Mouse (Mus musculus) midbrain, postnatal 0 days (tissue): Measurements from ENCODE around the gene Exosc5. TPM values are rescaled to one million over a fixed set of nuclear protein-coding genes. Genes with fewer than 3 reads are reported as not detected.
A peak's percentile ranks its signal among the peaks of the same experiment; 100 is the strongest.

ENCODE experiments used
- ATAC-seq: fragments of 200-750 bp; cut with Nextera tagmentation; 2 replicates; pipeline ENCODE4 v1.8.0; 2017; ENCODE audit warnings: moderate number of reproducible peaks, mild to moderate bottlenecking, moderate TSS enrichment, moderate library complexity; ENCODE audit not compliant: low FRiP score
- DNase-seq: peaks from one replicate; pipeline ENCODE4 v3.0.0-alpha.2; 2015; ENCODE audit warnings: low spot score
- H3K27ac ChIP-seq: fragments of 300-500 bp; sonication (generic); 2 replicates; pipeline ENCODE4 v1.5.1; 2014; ENCODE audit warnings: low read depth, mild to moderate bottlenecking, low read length, mixed read lengths
- H3K27me3 ChIP-seq: fragments of 300-500 bp; sonication (generic); 2 replicates; pipeline ENCODE4 v1.6.1; 2014; ENCODE audit warnings: low read length, control low read depth, mixed read lengths; ENCODE audit not compliant: insufficient read depth
- H3K36me3 ChIP-seq: fragments of 300-500 bp; sonication (generic); 2 replicates; pipeline ENCODE4 v1.6.1; 2014; ENCODE audit warnings: low read length, control low read depth, mixed read lengths; ENCODE audit not compliant: insufficient read depth
- H3K4me1 ChIP-seq: fragments of 300-500 bp; sonication (generic); 2 replicates; pipeline ENCODE4 v1.6.1; 2014; ENCODE audit warnings: mild to moderate bottlenecking, control low read depth, antibody characterized with exemption, low read length, mixed read lengths; ENCODE audit not compliant: insufficient read depth
- H3K4me2 ChIP-seq: fragments of 300-500 bp; sonication (generic); 2 replicates; pipeline ENCODE4 v1.6.1; 2014; ENCODE audit warnings: low read depth, mild to moderate bottlenecking, low read length, mixed read lengths; ENCODE audit not compliant: poor library complexity, severe bottlenecking
- H3K4me3 ChIP-seq: fragments of 300-500 bp; sonication (generic); 2 replicates; pipeline ENCODE4 v1.5.1; 2014; ENCODE audit warnings: low read depth, mild to moderate bottlenecking, low read length, moderate library complexity
- H3K9ac ChIP-seq: fragments of 300-500 bp; sonication (generic); replicated peaks from 2 replicates; pipeline ENCODE4 v1.6.1; 2014; ENCODE audit warnings: mild to moderate bottlenecking, low read length, moderate library complexity, mixed read lengths; ENCODE audit not compliant: poor library complexity, severe bottlenecking
- H3K9me3 ChIP-seq: fragments of 300-500 bp; sonication (generic); 2 replicates; pipeline ENCODE4 v1.6.1; 2016; ENCODE audit warnings: low read length, control low read depth
- CTCF ChIP-seq: IDR thresholded peaks from 2 replicates; pipeline ENCODE4 v1.5.1; 2016; ENCODE audit warnings: antibody characterized with exemption, mild to moderate bottlenecking
- WGBS: fragments of 180-500 bp; shearing (Covaris S2); extraction: QIAGEN DNeasy Blood & Tissue Kit; methylation state at CpG from one replicate; pipeline ENCODE4 v1.1.7; 2014; 5-methylcytosine and 5-hydroxymethylcytosine counted together
- polyA plus RNA-seq: library from polyadenylated mRNA; unstranded; fragments of >200 nt; fragmentation: Nextera tagmentation; extraction: Ambion mirVana; gene quantifications from 2 replicates; pipeline ENCODE4 v1.2.1, GENCODE M21; 2015
- total RNA-seq: library from RNA; depleted of rRNA; stranded (reverse); fragments of >200 nt; gene quantifications from 2 replicates; pipeline ENCODE4 v1.2.3, GENCODE M21; 2014

The Exosc5 gene
- total and polyA plus RNA-seq, 2 experiments from 2014 or later, result 27.3 to 29.4 TPM

DNA sequence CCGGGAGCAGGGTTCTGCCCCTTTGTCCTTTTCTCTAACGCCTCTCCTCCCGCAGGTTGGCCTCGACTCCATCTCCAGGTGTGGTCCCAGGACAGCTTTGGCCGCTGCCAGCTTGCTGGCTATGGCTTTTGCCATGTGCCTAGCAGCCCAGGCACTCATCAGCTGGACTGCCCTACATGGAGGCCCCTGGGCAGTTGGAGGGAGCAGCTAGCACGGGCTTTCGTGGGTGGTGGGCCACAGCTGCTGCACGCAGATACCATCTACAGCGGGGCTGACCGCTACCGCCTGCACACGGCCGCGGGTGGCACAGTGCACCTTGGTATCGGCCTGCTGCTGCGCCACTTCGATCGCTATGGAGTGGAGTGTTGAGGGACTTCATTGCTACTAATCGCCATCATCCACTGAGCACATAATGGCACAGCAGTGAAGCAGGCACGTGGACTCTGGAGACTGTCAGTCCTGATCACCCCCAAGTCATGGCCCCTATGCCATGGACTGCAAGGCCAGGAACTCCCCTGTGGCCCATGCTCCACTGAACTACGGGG lies 27.0 kb downstream of the Exosc5 start:
- 75% methylated on average over 21 of the region's 21 CpGs for WGBS

DNA sequence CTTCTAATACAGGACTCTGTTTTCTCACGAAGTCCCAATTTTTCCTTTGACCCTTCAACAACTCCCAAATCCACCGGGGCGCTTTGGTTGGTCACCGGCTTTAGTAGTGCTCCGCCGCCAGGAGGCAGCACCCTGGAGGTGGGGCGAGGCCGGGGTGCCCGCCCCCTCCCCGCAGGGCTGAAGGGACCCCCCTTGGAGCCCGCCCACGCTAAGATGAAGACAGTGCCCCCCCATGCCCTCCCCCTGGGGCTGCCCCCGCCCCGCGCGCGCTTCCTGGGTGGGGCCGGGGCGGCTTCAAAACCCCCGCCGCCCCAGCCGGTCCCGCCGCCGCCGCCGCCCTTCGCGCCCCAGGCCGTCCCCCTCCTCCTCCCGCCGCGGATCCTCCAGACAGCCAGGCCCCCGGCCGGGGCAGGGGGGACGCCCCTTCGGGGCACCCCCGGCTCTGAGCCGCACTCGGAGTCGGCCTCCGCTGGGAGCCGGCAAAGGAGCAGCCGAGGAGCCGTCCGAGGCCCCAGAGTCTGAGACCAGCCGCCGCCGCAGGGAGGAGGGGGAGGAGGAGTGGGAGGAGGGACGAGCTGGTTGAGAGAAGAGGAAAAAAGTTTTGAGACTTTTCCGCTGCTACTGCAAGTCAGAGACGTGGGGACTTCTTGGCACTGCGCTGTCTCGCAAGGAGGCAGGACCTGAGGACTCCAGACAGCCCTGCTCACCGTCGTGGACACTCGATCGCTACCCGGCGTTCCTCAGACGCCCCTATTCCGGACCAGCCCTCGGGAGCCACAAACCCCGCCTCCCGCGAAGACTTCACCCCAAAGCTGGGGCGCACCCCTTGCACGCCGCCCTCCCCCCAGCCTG lies 27.9 kb downstream of the Exosc5 start, which contains the start of gene Tgfb1:
TSS of gene Tgfb1 (plus strand) at position 323 of the 852 bp plus-strand sequence.
- H3K27ac ChIP-seq, result no peak within 1 kb of the TSS
- peaks cover 6% of the 10 kb centered on the region for H3K4me1 ChIP-seq
- no peaks in the 10 kb centered on the region for H3K9me3 ChIP-seq
- WGBS, result 1% methylated on average over 47 of the region's 69 CpGs
- peak within 1 kb of the TSS; percentile 38 for H3K4me3 ChIP-seq
- H3K4me2 ChIP-seq, result peak within 1 kb of the TSS; percentile 73
- ATAC-seq, result no peak
- TF ChIP-seq CTCF, result peak; percentile 57
- peaks cover 40% of the 10 kb centered on the region for H3K27me3 ChIP-seq
- DNase-seq, result no peak
- no peaks in the 10 kb centered on the region for H3K36me3 ChIP-seq
- H3K9ac ChIP-seq, result peak within 1 kb of the TSS; percentile 39

More for the DNA sequence above, 27.0 kb downstream of the Exosc5 start:
- no peak overlapping the region for H3K9ac ChIP-seq
- H3K27ac ChIP-seq, result no peak overlapping the region
- TF ChIP-seq CTCF, result no peak
- peaks cover 36% of the 10 kb centered on the region for H3K27me3 ChIP-seq
- no peaks in the 10 kb centered on the region for H3K9me3 ChIP-seq
- no peak for ATAC-seq
- no peak overlapping the region for H3K4me2 ChIP-seq
- H3K36me3 ChIP-seq, result no peaks in the 10 kb centered on the region
- H3K4me1 ChIP-seq, result peaks cover 6% of the 10 kb centered on the region
- no peak for DNase-seq
- H3K4me3 ChIP-seq, result no peak overlapping the region

DNA sequence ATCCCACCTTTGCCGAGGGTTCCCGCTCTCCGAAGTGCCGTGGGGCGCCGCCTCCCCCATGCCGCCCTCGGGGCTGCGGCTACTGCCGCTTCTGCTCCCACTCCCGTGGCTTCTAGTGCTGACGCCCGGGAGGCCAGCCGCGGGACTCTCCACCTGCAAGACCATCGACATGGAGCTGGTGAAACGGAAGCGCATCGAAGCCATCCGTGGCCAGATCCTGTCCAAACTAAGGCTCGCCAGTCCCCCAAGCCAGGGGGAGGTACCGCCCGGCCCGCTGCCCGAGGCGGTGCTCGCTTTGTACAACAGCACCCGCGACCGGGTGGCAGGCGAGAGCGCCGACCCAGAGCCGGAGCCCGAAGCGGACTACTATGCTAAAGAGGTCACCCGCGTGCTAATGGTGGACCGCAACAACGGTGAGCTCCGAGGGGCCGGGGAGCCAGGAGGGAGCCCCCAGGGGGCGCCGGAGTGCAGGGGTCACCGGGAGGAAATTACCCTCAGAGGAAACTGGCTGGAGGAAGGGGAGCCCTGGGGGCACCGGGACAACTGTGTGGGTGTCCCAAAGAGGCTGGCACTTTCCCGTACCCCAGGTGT lies 28.9 kb downstream of the Exosc5 start:
- H3K9ac ChIP-seq, result peak overlapping the region; percentile 39
- DNase-seq (no peak), ATAC-seq (no peak)
- H3K36me3 ChIP-seq, result no peaks in the 10 kb centered on the region
- no peak overlapping the region for H3K27ac ChIP-seq
- H3K4me2 ChIP-seq, result peak overlapping the region; percentile 73
- H3K27me3 ChIP-seq, result peaks cover 42% of the 10 kb centered on the region
- TF ChIP-seq CTCF, result 0 out of 2 replicates have a peak, but pooled peaks have one; percentile 23
- peak overlapping the region; percentile 38 for H3K4me3 ChIP-seq
- under 1% methylated on average over 47 of the region's 47 CpGs for WGBS
- peaks cover 6% of the 10 kb centered on the region for H3K4me1 ChIP-seq
- no peaks in the 10 kb centered on the region for H3K9me3 ChIP-seq

DNA sequence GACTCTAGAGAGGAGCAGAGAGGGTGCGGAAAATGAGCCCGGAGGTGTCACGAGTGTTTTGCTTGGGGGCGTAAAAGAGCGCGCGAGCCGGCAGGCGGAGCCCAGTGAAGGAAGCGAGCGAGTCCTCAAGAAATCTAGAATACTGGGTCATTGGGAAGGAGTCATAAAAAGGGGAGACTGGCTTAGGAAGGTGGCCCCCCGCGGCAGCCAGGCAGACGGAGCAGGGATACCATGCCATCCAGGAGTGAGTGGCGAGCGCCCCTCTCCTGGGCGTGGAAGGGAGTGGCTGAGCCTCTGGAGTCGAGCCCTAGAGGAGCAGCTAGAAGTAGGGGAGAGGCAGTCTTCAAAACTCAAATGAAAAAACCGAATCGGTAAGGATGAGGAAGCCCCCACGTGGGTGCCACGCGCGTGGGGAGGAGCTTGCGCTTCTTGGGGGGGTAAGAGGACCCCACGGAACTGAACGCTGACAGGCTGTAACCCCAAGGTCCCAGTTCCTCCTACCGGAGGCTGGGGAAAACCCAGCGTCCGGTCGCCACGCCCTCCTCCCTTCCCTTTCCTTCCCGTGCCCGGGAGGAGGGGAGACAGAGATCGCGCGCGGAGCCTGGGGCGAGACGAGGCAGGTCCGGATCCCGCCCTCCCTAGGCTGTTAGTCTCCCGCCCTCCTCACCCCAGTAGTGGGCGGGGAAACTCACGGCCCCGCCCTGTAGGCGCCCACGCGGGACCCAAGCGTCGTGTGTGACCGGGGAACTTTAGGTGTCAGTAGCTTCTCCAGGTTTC lies 30.0 kb downstream of the Exosc5 start:
- ATAC-seq, result peak; percentile 29; the same call in 1 of the 2 replicates
- peaks cover 6% of the 10 kb centered on the region for H3K4me1 ChIP-seq
- peak overlapping the region; percentile 38 for H3K4me3 ChIP-seq
- no peaks in the 10 kb centered on the region for H3K36me3 ChIP-seq
- peak overlapping the region; percentile 73 for H3K4me2 ChIP-seq
- 2% methylated on average over 48 of the region's 52 CpGs for WGBS
- no peaks in the 10 kb centered on the region for H3K9me3 ChIP-seq
- peaks cover 42% of the 10 kb centered on the region for H3K27me3 ChIP-seq
- H3K9ac ChIP-seq, result peak overlapping the region; percentile 48; the same call in 1 of the 2 replicates
- H3K27ac ChIP-seq, result no peak overlapping the region
- no peak for TF ChIP-seq CTCF
- no peak for DNase-seq

DNA sequence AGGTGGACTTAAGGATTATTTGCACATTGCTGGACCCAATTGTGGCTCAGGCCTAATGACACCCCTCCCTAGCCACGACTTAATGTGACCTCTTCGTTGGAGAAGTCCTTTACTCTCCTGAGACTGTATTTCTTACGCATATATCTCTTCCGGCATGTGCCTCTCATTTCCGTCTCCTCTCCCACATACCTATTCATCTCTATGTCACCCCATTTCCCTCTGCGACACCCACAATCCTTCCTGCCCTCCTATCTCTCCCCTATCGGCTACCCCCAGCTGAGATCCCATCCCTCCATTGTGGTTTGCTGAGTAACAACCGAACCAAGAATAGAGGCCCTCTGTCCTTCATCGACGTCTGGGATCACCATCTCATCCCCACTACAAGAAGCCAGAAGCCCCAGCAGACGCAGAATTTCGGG lies 30.6 kb downstream of the Exosc5 start:
- H3K9me3 ChIP-seq, result no peaks in the 10 kb centered on the region
- H3K4me1 ChIP-seq, result peaks cover 6% of the 10 kb centered on the region
- no peaks in the 10 kb centered on the region for H3K36me3 ChIP-seq
- no peak for TF ChIP-seq CTCF
- peak overlapping the region; percentile 48; the same call in 1 of the 2 replicates for H3K9ac ChIP-seq
- no peak overlapping the region for H3K27ac ChIP-seq
- 14% methylated on average over 12 of the region's 12 CpGs for WGBS
- ATAC-seq (no peak), DNase-seq (no peak)
- H3K4me3 ChIP-seq, result peak overlapping the region; percentile 38
- H3K4me2 ChIP-seq, result peak overlapping the region; percentile 73
- peaks cover 42% of the 10 kb centered on the region for H3K27me3 ChIP-seq
